Mouse (Mus musculus): ENCODE measurements around the gene Unc13b. TPM values are rescaled to one million over a fixed set of nuclear protein-coding genes. Genes with fewer than 3 reads are reported as not detected.

Gene Unc13b
- polyA plus RNA-seq, 1 experiment, result 0.38 TPM

DNA sequence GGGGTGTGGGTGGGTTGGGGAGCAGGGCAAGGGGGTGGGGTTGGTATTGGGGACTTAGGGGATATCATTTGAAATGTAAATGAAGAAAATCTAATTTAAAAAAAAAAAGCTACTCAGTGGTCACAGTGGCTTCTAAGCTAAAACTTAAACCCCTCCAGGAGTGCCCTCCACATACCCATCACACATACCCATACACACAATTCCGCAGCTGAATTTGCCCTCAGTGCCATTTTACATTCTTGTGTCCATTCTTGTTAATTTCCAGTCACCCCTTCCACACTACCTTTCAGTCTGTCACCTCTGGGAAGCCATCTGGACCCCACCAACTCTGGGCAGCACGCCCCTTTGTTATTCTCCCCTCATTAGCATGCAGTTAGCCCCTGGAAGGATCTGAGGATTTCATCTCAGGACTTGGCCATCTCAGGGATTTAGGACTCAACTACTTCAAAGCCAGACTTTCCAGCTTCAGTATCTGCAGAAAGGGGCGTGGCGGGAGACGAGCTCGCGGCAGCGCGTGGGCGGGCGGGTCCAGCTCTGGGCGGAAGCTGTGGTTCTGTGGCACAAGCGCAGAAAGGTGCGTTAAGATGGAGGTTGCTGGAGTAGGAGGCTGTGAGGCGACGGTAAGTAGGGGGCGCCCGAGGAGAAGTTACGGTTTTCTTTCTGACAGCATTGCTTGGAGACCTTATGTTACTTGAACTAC, 208.0 kb downstream of the Unc13b start, which contains the start of gene Atp8b5:
Gene Atp8b5 (plus strand): TSS at position 537 of the 700 bp plus-strand sequence.
- no peak within 1 kb of the TSS for H3K27ac ChIP-seq (ENCODE audit: insufficient read depth, low read depth, low read length)
- H3K4me3 ChIP-seq (ENCODE audit: insufficient read depth, low read length), result peak within 1 kb of the TSS; percentile 16; the same call in 1 of the 2 replicates
- TF ChIP-seq POLR2A (IDR thresholded peaks at IDR 0.05; ENCODE audit: borderline replicate concordance, low read depth, low read length) (no peak), CTCF (IDR thresholded peaks at IDR 0.05; ENCODE audit: low read depth, low read length) (no peak)
- H3K4me1 ChIP-seq (ENCODE audit: control insufficient read depth, insufficient read depth, low read length), result peaks cover 16% of the 10 kb centered on the region

DNA sequence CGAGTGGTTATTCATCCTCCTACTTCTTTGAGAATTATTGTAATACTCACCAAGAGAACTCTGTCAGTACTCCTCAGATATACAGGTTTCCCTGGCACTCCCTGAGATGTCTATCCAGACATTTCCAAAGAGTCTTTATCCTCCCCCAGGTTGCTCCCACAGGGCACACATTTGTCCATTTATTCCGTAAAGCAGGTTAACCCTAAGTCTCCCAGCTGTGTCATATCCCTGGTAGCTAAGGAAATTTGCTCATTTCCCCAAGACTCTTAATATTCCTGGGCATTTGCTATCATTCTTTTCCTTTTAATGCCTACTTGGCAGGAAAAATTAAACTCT, 208.5 kb downstream of the Unc13b start:
- H3K4me3 ChIP-seq (ENCODE audit: insufficient read depth, low read length), result peak overlapping the region; percentile 16; the same call in 1 of the 2 replicates

DNA sequence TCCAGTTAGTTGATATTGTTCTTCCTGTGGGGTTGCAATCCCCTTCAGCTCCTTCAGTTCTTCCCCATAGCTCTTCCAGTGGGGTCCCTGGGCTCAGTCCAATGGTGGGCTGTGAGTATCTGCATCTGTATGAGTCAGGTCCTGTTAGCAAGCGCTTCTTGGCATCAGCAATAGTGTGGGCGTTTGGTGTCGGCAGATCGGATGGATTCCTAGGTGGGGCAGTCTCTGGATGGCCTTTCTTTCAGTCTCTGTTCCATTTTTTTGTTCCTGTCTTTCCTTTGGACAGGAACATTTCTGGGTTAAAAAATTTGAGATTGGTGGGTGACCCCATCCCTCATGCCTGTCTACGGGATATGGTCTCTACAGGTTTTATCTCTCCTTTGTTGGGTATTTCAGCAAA, 226.7 kb downstream of the Unc13b start:
- no peak overlapping the region for H3K27ac ChIP-seq (ENCODE audit: insufficient read depth, low read depth, low read length)
- TF ChIP-seq POLR2A (IDR thresholded peaks at IDR 0.05; ENCODE audit: borderline replicate concordance, low read depth, low read length) (no peak), CTCF (IDR thresholded peaks at IDR 0.05; ENCODE audit: low read depth, low read length) (no peak)
- no peak overlapping the region for H3K4me3 ChIP-seq (ENCODE audit: insufficient read depth, low read length)
- H3K4me1 ChIP-seq (ENCODE audit: control insufficient read depth, insufficient read depth, low read length), result peaks cover 4% of the 10 kb centered on the region

More for the DNA sequence above, 208.5 kb downstream of the Unc13b start:
- Histone ChIP-seq H3K27ac (ENCODE audit: insufficient read depth, low read depth, low read length) (no peak overlapping the region), H3K4me1 (ENCODE audit: control insufficient read depth, insufficient read depth, low read length) (peaks cover 16% of the 10 kb centered on the region)
- TF ChIP-seq POLR2A (IDR thresholded peaks at IDR 0.05; ENCODE audit: borderline replicate concordance, low read depth, low read length) (no peak), CTCF (IDR thresholded peaks at IDR 0.05; ENCODE audit: low read depth, low read length) (no peak)

DNA sequence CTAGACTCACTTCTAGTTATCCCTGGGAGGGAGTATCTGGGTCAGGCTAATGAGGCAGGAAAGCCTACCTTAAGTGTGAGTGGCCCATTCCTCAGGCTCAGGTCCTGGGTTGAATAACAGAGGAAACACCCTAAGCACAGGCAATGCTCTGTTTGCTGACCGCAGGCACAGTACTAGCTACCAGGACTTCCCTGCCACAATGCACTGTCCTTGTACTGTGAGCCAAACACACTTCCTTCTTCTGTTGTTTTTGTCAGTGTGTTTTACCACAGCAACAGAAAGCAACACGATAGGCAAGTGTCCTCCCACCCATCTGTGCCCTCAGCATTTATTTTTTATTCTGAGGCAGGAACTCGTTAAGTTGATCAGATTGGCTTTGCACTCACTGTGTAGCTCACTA, 228.6 kb downstream of the Unc13b start:
- H3K4me3 ChIP-seq (ENCODE audit: insufficient read depth, low read length), result no peak overlapping the region
- peak overlapping the region; percentile 38; the same call in 1 of the 2 replicates for H3K27ac ChIP-seq (ENCODE audit: insufficient read depth, low read depth, low read length)
- H3K4me1 ChIP-seq (ENCODE audit: control insufficient read depth, insufficient read depth, low read length), result peaks cover 4% of the 10 kb centered on the region
- TF ChIP-seq CTCF (IDR thresholded peaks at IDR 0.05; ENCODE audit: low read depth, low read length) (no peak), POLR2A (IDR thresholded peaks at IDR 0.05; ENCODE audit: borderline replicate concordance, low read depth, low read length) (no peak)

DNA sequence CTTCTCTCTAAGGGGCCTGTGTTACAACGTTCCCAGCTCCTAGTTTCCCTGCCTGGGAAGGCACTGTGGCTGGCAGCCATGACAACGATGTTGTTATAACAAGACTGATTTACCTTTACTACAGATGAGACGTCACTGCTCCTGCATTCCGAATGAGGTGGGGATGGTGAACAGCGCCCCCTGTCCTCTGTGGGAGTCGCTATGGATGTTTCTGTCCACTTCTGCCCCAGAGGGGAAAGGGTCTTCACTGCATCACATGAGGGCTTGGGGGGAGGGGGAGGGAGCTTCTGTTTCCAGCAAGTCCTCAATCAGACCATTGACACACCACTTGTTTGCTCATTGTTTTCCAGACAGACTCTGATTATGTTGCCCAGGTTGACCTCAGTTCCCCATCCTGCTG, 235.2 kb downstream of the Unc13b start:
- Histone ChIP-seq H3K27ac (ENCODE audit: insufficient read depth, low read depth, low read length) (no peak overlapping the region), H3K4me3 (ENCODE audit: insufficient read depth, low read length) (no peak overlapping the region), H3K4me1 (ENCODE audit: control insufficient read depth, insufficient read depth, low read length) (no peaks in the 10 kb centered on the region)
- TF ChIP-seq POLR2A (IDR thresholded peaks at IDR 0.05; ENCODE audit: borderline replicate concordance, low read depth, low read length), result no peak
- peak; percentile 28; the same call in 1 of the 2 replicates for TF ChIP-seq CTCF (IDR thresholded peaks at IDR 0.05; ENCODE audit: low read depth, low read length)

DNA sequence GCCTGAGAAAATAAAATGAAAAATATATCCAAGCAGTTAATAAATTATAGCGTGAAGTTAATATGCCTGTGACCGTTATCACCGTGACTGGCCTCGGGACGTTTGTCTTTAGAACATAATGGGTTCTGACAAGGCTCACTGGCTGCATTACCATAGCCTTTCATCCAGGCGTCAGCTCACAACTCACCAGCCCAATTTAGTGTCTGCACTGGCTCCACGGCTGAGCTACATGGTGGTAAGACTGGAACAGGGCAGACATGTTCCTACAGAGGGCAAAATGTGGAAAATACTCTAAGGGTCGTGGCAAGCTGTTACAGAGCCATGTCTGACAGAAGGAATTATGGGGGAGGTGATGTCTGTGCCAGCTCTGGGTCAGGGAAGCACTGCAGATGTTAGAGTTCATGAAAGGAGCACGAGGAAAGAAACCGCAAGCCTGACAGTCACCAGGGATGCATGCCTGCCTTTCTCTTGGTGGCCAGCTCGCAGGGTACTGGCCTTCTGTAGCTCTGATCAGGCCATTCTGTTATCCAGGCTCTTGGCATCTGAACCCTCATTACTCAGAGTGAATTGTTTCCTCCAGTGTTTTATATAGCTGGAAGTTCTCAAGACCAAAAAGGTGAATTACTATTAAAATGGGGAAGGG, 251.1 kb downstream of the Unc13b start:
- H3K27ac ChIP-seq (ENCODE audit: insufficient read depth, low read depth, low read length), result no peak overlapping the region
- H3K4me1 ChIP-seq (ENCODE audit: control insufficient read depth, insufficient read depth, low read length), result no peaks in the 10 kb centered on the region
- no peak overlapping the region for H3K4me3 ChIP-seq (ENCODE audit: insufficient read depth, low read length)
- no peak for TF ChIP-seq POLR2A (IDR thresholded peaks at IDR 0.05; ENCODE audit: borderline replicate concordance, low read depth, low read length)
- no peak for TF ChIP-seq CTCF (IDR thresholded peaks at IDR 0.05; ENCODE audit: low read depth, low read length)

Other genes with a start within 250 kb of the Unc13b start
- gene Fam205a1, start 205.1 kb upstream of the Unc13b start, polyA plus RNA-seq (2012; ENCODE audit: insufficient read depth, insufficient read length, missing spikeins), result not detected in 2 replicates
- gene Gm12394, start 202.2 kb upstream of the Unc13b start, polyA plus RNA-seq (2012; ENCODE audit: insufficient read depth, insufficient read length, missing spikeins), result not detected in 2 replicates
- not detected in 2 replicates for gene Fam205c, start 184.7 kb upstream of the Unc13b start, polyA plus RNA-seq (2012; ENCODE audit: insufficient read depth, insufficient read length, missing spikeins)
- 0.20 and 0.70 TPM in 2 replicates for gene Phf24, start 142.3 kb upstream of the Unc13b start, polyA plus RNA-seq (2012; ENCODE audit: insufficient read depth, insufficient read length, missing spikeins)
- 11.7 and 13.5 TPM in 2 replicates for gene Dnajb5, start 109.1 kb upstream of the Unc13b start, polyA plus RNA-seq (2012; ENCODE audit: insufficient read depth, insufficient read length, missing spikeins)
- not detected in 2 replicates for gene 1700022I11Rik, start 89.3 kb upstream of the Unc13b start, polyA plus RNA-seq (2012; ENCODE audit: insufficient read depth, insufficient read length, missing spikeins)
- gene Vcp, start 58.4 kb upstream of the Unc13b start, polyA plus RNA-seq (2012; ENCODE audit: insufficient read depth, insufficient read length, missing spikeins), result 157 and 165 TPM in 2 replicates
- 13.3 and 23.9 TPM in 2 replicates for gene Fancg, start 48.4 kb upstream of the Unc13b start, polyA plus RNA-seq (2012; ENCODE audit: insufficient read depth, insufficient read length, missing spikeins)
- 8.3 and 9.4 TPM in 2 replicates for gene Pigo, start 33.1 kb upstream of the Unc13b start, polyA plus RNA-seq (2012; ENCODE audit: insufficient read depth, insufficient read length, missing spikeins)
- gene Stoml2, start 27.2 kb upstream of the Unc13b start, polyA plus RNA-seq (2012; ENCODE audit: insufficient read depth, insufficient read length, missing spikeins), result 50.5 and 54.6 TPM in 2 replicates
- 50.4 and 55.1 TPM in 2 replicates for gene Fam214b, start 12.7 kb upstream of the Unc13b start, polyA plus RNA-seq (2012; ENCODE audit: insufficient read depth, insufficient read length, missing spikeins)
- gene Atp8b5, start 208.2 kb downstream of the Unc13b start, polyA plus RNA-seq (2012; ENCODE audit: insufficient read depth, insufficient read length, missing spikeins), result not detected in 2 replicates